Mouse (Mus musculus) olfactory bulb, adult 2 months (tissue): Measurements from ENCODE around the gene Fcho1. TPM values are rescaled to one million over a fixed set of nuclear protein-coding genes. Genes with fewer than 3 reads are reported as not detected.

Source experiments
- H3K27ac ChIP-seq: fragments of 200-500 bp; 2 replicates; pipeline ENCODE4 v1.5.1; 2012; ENCODE audit warnings: low read depth, low read length; ENCODE audit not compliant: insufficient read depth
- H3K4me1 ChIP-seq: fragments of 200-500 bp; 2 replicates; pipeline ENCODE4 v1.6.1; 2012; ENCODE audit warnings: low read length; ENCODE audit not compliant: control insufficient read depth, insufficient read depth
- H3K4me3 ChIP-seq: fragments of 200-500 bp; 2 replicates; pipeline ENCODE4 v1.5.1; 2012; ENCODE audit warnings: mild to moderate bottlenecking, low read depth, low read length, moderate library complexity; ENCODE audit not compliant: insufficient read depth
- CTCF ChIP-seq: fragments of 200-500 bp; IDR thresholded peaks from 2 replicates; pipeline ENCODE4 v1.5.1; 2012; ENCODE audit warnings: low read depth, mild to moderate bottlenecking, low read length, moderate library complexity; ENCODE audit not compliant: insufficient read depth
- POLR2A ChIP-seq: fragments of 200-500 bp; IDR thresholded peaks from 2 replicates; pipeline ENCODE4 v1.6.1; 2012; ENCODE audit warnings: mild to moderate bottlenecking, low read depth, low read length, moderate library complexity; ENCODE audit not compliant: insufficient read depth
- WGBS: fragments of 180-500 bp; shearing (Covaris S2); methylation state at CpG from one replicate; pipeline ENCODE4 v1.1.7; 2018; 5-methylcytosine and 5-hydroxymethylcytosine counted together
- polyA plus RNA-seq: library from polyadenylated mRNA; stranded (reverse); fragments of >200 nt; gene quantifications from 2 replicates; pipeline ENCODE4 v1.2.4, GENCODE M21; 2012; ENCODE audit warnings: low replicate concordance; ENCODE audit not compliant: missing spikeins, insufficient read depth, insufficient read length

Fcho1 gene
- polyA plus RNA-seq, 1 experiment: 90.9 TPM

GRCm38 (mm10) chr8:71670621-71671548 lies 54.6 kb downstream of the Fcho1 start:
- peaks cover 39% of the 10 kb centered on the region for H3K4me1 ChIP-seq
- under 1% methylated on average over 63 of the region's 64 CpGs for WGBS
- TF ChIP-seq POLR2A: peak; percentile 28; the same call in 1 of the 2 replicates
- no peak for TF ChIP-seq CTCF

GRCm38 (mm10) chr8:71670198-71670597 lies 55.3 kb downstream of the Fcho1 start:
- Histone ChIP-seq H3K27ac (peak overlapping the region; percentile 63), H3K4me3 (peak overlapping the region; percentile 81), H3K4me1 (peaks cover 39% of the 10 kb centered on the region)
- WGBS: 6% methylated on average over 12 of the region's 12 CpGs
- TF ChIP-seq CTCF (no peak), POLR2A (no peak)

More at GRCm38 (mm10) chr8:71670621-71671548, 54.6 kb downstream of the Fcho1 start:
- peak overlapping the region; percentile 82 for H3K27ac ChIP-seq
- peak overlapping the region; percentile 81 for H3K4me3 ChIP-seq

- H3K27ac ChIP-seq: peak overlapping the region; percentile 76
- 1% methylated on average over 21 of the region's 21 CpGs for WGBS
- peak overlapping the region; percentile 24 for H3K4me3 ChIP-seq
- TF ChIP-seq POLR2A: no peak
- no peak for TF ChIP-seq CTCF
- H3K4me1 ChIP-seq: peaks cover 39% of the 10 kb centered on the region
Observed at GRCm38 (mm10) chr8:71668220-71668975, 57.1 kb downstream of the Fcho1 start.

- 27% methylated on average over 5 of the region's 5 CpGs for WGBS
Observed at GRCm38 (mm10) chr8:71667256-71667655, 58.3 kb downstream of the Fcho1 start.

GRCm38 (mm10) chr8:71666855-71667254 lies 58.7 kb downstream of the Fcho1 start:
- Histone ChIP-seq H3K4me1 (peaks cover 39% of the 10 kb centered on the region), H3K4me3 (no peak overlapping the region), H3K27ac (peak overlapping the region; percentile 47; the same call in 1 of the 2 replicates)
- TF ChIP-seq POLR2A (no peak), CTCF (no peak)
- WGBS: 21% methylated on average over 1 of the region's 1 CpGs

More at GRCm38 (mm10) chr8:71667256-71667655, 58.3 kb downstream of the Fcho1 start:
- H3K27ac ChIP-seq: peak overlapping the region; percentile 47; the same call in 1 of the 2 replicates
- peaks cover 39% of the 10 kb centered on the region for H3K4me1 ChIP-seq
- no peak overlapping the region for H3K4me3 ChIP-seq
- no peak for TF ChIP-seq CTCF
- TF ChIP-seq POLR2A: no peak

GRCm38 (mm10) chr8:71665331-71666130 lies 60.0 kb downstream of the Fcho1 start:
- 23% methylated on average over 22 of the region's 22 CpGs for WGBS
- no peak overlapping the region for H3K27ac ChIP-seq
- no peak overlapping the region for H3K4me3 ChIP-seq
- peaks cover 39% of the 10 kb centered on the region for H3K4me1 ChIP-seq
- TF ChIP-seq POLR2A (no peak), CTCF (no peak)

GRCm38 (mm10) chr8:71660325-71661120 lies 65.0 kb downstream of the Fcho1 start:
- 18% methylated on average over 36 of the region's 36 CpGs for WGBS
- peaks cover 1% of the 10 kb centered on the region; the same call in 1 of the 2 replicates for H3K4me1 ChIP-seq
- no peak overlapping the region for H3K4me3 ChIP-seq
- H3K27ac ChIP-seq: no peak overlapping the region
- TF ChIP-seq CTCF (peak; percentile 87), POLR2A (no peak)

- Histone ChIP-seq H3K4me3 (no peak overlapping the region), H3K4me1 (no peaks in the 10 kb centered on the region), H3K27ac (no peak overlapping the region)
- 65% methylated on average over 1 of the region's 1 CpGs for WGBS
- no peak for TF ChIP-seq CTCF
- TF ChIP-seq POLR2A: no peak
Observed at GRCm38 (mm10) chr8:71659751-71660150, 65.8 kb downstream of the Fcho1 start.
